Mouse (Mus musculus): ENCODE data around the gene Adam33. TPM values are rescaled to one million over a fixed set of nuclear protein-coding genes. Genes with fewer than 3 reads are reported as not detected.
A peak's percentile ranks its signal among the peaks of the same experiment; 100 is the strongest.
"Not testable (repeated sequence)": the region's sequence is repeated elsewhere in the genome, so short reads cannot be mapped to it uniquely, and the experiment has no call there.

Adam33 gene
- total RNA-seq, 2 experiments from 2014 or later: 8.9 to 9.6 TPM

- DNase-seq (ENCODE audit: extremely low spot score in 1 of 2, low spot score in 2 of 2): no peak
- intact Hi-C loops (cut with DNase I): no loop called here
- no peak for TF ChIP-seq CTCF (IDR thresholded peaks at IDR 0.05)
- Histone ChIP-seq H3K27ac (no peak overlapping the region), H3K4me3 (no peak overlapping the region)
Observed at GRCm38 (mm10) chr2:131038675-131039074, 24.9 kb downstream of the Adam33 start.

- intact Hi-C loops (cut with DNase I): no loop called here
- TF ChIP-seq CTCF (IDR thresholded peaks at IDR 0.05): no peak
- H3K4me3 ChIP-seq: no peak overlapping the region
- no peak for DNase-seq (ENCODE audit: extremely low spot score in 1 of 2, low spot score in 2 of 2)
- H3K27ac ChIP-seq: no peak overlapping the region
Observed at GRCm38 (mm10) chr2:131038197-131038596, 25.4 kb downstream of the Adam33 start.

GRCm38 (mm10) chr2:131037226-131037990 is 26.2 kb downstream of the Adam33 start:
- H3K27ac ChIP-seq: 0 out of 2 replicates have a peak overlapping the region, but pooled peaks have one; percentile 24
- intact Hi-C loops (cut with DNase I): no loop called here

DNA sequence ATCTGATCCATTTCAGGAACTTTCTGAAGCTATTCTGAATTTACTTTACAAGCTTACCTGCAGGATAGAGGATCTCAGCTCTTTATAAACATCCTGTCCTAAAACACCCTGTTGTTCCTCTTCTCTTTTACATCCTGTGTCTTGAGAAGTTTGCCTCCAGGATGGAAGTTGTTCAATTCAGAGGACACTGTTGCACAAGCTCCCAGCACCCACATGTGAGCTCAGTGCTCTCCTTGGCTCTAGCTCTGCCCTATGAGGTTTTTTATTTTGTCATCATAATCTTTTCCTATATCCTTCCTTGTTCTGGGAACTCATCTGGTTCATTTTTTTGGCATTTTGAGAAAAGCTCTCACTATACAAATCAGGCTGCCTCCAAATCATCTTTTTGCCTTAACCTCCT is 26.9 kb downstream of the Adam33 start:
- Histone ChIP-seq H3K27ac (no peak overlapping the region), H3K4me3 (no peak overlapping the region)
- no peak for DNase-seq (ENCODE audit: extremely low spot score in 1 of 2, low spot score in 2 of 2)
- intact Hi-C loops (cut with DNase I): no loop called here
- no peak for TF ChIP-seq CTCF (IDR thresholded peaks at IDR 0.05)

More at GRCm38 (mm10) chr2:131037226-131037990, 26.2 kb downstream of the Adam33 start:
- peak in 1 of 2 experiments; percentile 47 for DNase-seq (ENCODE audit: extremely low spot score in 1 of 2, low spot score in 2 of 2)
- TF ChIP-seq CTCF (IDR thresholded peaks at IDR 0.05): no peak
- no peak overlapping the region for H3K4me3 ChIP-seq

DNA sequence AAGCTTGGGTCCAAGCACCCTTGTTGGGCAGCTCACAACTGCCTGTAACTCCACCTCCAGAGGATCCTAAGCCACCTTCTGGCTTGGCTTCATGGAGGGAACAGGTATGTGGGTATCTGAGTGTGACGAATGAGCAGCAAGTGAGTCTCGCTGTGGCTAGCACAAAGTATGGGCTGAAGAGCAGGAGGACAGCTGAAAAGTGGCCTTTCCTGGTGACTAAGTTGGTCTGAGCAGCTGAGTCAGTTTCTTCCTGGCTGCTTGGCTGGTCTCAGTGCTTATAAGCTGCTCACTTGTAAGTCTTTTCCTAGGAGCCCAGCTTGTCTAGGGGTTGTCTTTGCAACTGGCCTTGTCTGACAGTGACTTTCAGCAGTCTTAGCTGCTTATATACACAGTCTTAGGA is 27.3 kb downstream of the Adam33 start:
- DNase-seq (ENCODE audit: extremely low spot score in 1 of 2, low spot score in 2 of 2): no peak
- intact Hi-C loops (cut with DNase I): no loop called here
- H3K27ac ChIP-seq: no peak overlapping the region
- no peak for TF ChIP-seq CTCF (IDR thresholded peaks at IDR 0.05)
- H3K4me3 ChIP-seq: no peak overlapping the region

- H3K4me3 ChIP-seq; H3K27ac ChIP-seq; intact Hi-C loops (cut with DNase I); DNase-seq (ENCODE audit: extremely low spot score in 1 of 2, low spot score in 2 of 2): not testable (repeated sequence)
Observed at GRCm38 (mm10) chr2:131031406-131031805, 32.2 kb downstream of the Adam33 start.

GRCm38 (mm10) chr2:131030998-131031397 is 32.6 kb downstream of the Adam33 start:
- no peak for TF ChIP-seq CTCF (IDR thresholded peaks at IDR 0.05)
- intact Hi-C loops (cut with DNase I): no loop called here
- no peak for DNase-seq (ENCODE audit: extremely low spot score in 1 of 2, low spot score in 2 of 2)
- H3K4me3 ChIP-seq: no peak overlapping the region
- H3K27ac ChIP-seq: no peak overlapping the region

DNA sequence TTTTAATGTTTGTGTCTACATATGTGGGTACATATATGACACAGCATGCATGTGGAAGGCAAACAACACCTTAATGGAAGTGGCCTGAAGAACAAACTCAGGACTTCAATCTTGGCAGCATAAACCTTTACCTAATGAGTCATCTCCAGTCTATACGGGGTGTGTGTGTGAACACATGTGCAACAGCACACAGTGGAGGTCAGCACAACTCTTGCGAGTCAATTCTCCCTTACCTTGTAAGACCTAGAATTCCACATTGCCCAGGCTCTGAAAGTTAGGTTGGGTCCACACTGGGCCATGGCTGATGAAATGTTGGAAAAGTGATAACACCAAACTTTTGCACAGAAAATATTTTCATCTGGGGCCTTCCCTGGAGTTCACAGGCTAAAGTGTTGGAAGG is 33.1 kb downstream of the Adam33 start:
- TF ChIP-seq CTCF (IDR thresholded peaks at IDR 0.05): no peak
- DNase-seq (ENCODE audit: extremely low spot score in 1 of 2, low spot score in 2 of 2): no peak
- Histone ChIP-seq H3K4me3 (no peak overlapping the region), H3K27ac (no peak overlapping the region)
- intact Hi-C loops (cut with DNase I): no loop called here

GRCm38 (mm10) chr2:131029065-131029935 is 34.3 kb downstream of the Adam33 start:
- no peak overlapping the region for H3K27ac ChIP-seq
- DNase-seq (ENCODE audit: extremely low spot score in 1 of 2, low spot score in 2 of 2): no peak
- intact Hi-C loops (cut with DNase I): no loop called here
- no peak overlapping the region for H3K4me3 ChIP-seq
- no peak for TF ChIP-seq CTCF (IDR thresholded peaks at IDR 0.05)

GRCm38 (mm10) chr2:131026941-131027340 is 36.7 kb downstream of the Adam33 start:
- no peak overlapping the region for H3K27ac ChIP-seq
- DNase-seq (ENCODE audit: extremely low spot score in 1 of 2, low spot score in 2 of 2): no peak
- no peak overlapping the region for H3K4me3 ChIP-seq
- TF ChIP-seq CTCF (IDR thresholded peaks at IDR 0.05): no peak
- intact Hi-C loops (cut with DNase I): no loop called here

DNA sequence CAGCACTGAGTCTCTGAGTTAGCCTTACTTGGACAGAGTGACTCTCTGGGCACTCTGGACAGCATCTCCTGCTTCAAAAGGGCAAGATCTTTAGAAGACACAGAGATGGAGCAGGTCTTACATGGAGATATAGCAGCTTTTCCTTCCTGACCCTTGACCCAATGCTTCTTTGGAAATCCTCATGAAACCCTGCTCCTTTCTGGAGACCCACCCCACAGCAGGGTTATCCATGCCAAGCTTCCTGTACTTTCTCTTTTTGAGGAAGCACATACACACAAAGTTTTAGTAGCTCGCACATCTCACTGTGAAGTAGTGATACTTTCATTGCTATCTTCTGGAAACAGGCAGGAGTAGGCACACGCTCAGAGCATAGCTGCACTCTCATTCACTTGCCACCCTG is 38.4 kb downstream of the Adam33 start:
- DNase-seq (ENCODE audit: extremely low spot score in 1 of 2, low spot score in 2 of 2): no peak
- no peak overlapping the region for H3K4me3 ChIP-seq
- intact Hi-C loops (cut with DNase I): no loop called here
- no peak overlapping the region for H3K27ac ChIP-seq
- TF ChIP-seq CTCF (IDR thresholded peaks at IDR 0.05): no peak

DNA sequence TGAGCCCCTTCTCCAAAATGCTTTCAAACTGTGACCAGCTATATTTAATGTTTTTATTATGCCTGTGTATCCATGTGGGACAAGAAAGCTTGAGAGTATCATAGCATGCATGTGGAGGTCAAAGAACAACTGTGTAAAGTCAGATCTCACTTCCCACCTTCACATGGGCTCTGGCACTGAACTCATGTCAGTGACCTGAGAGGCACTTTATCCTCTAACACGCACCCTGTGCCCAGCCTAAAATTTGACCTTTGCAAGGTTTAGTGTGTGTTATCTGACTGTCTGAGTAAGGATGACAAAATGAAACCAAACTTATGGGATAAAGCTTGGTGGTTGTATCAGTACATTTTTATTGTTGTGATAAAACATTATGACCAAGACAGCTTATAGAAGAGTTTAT is 53.0 kb downstream of the Adam33 start:
- intact Hi-C loops (cut with DNase I): no loop called here
- TF ChIP-seq CTCF (IDR thresholded peaks at IDR 0.05): no peak
- DNase-seq (ENCODE audit: extremely low spot score in 1 of 2, low spot score in 2 of 2): no peak
- H3K4me3 ChIP-seq: no peak overlapping the region
- no peak overlapping the region for H3K27ac ChIP-seq

Data from left cerebral cortex, adult 2 months (tissue).